Mouse (Mus musculus): ENCODE results near the gene Samd4. TPM values are rescaled to one million over a fixed set of nuclear protein-coding genes. Genes with fewer than 3 reads are reported as not detected.

Samd4 gene
- total RNA-seq, 2 experiments from 2014 or later, result 50.6 to 52.6 TPM

GRCm38 (mm10) chr14:46915555-46915954 is 32.9 kb downstream of the Samd4 start:
- Histone ChIP-seq H3K4me3 (no peak overlapping the region), H3K27ac (peak overlapping the region; percentile 46)
- DNase-seq, result no peak
- no peak for TF ChIP-seq CTCF (IDR thresholded peaks at IDR 0.05)
- intact Hi-C loops (cut with DNase I), result no loop called here

- TF ChIP-seq CTCF (IDR thresholded peaks at IDR 0.05), result no peak
- no peak overlapping the region for H3K4me3 ChIP-seq
- intact Hi-C loops (cut with DNase I), result no loop called here
- H3K27ac ChIP-seq, result no peak overlapping the region
- no peak for DNase-seq
Observed at GRCm38 (mm10) chr14:46916581-46916980, 33.9 kb downstream of the Samd4 start.

- no peak overlapping the region for H3K27ac ChIP-seq
- DNase-seq, result no peak
- H3K4me3 ChIP-seq, result no peak overlapping the region
- intact Hi-C loops (cut with DNase I), result no loop called here
- no peak for TF ChIP-seq CTCF (IDR thresholded peaks at IDR 0.05)
Observed at GRCm38 (mm10) chr14:46917136-46917535, 34.5 kb downstream of the Samd4 start.

- Histone ChIP-seq H3K27ac (no peak overlapping the region), H3K4me3 (no peak overlapping the region)
- TF ChIP-seq CTCF (IDR thresholded peaks at IDR 0.05), result no peak
- no peak for DNase-seq
- intact Hi-C loops (cut with DNase I), result no loop called here
Observed at GRCm38 (mm10) chr14:46917581-46917980, 34.9 kb downstream of the Samd4 start.

- intact Hi-C loops (cut with DNase I), result loop anchor here (5.0 kb wide), 1 partner anchor 33 kb away; no protein-coding TSS in a partner anchor
- no peak for TF ChIP-seq CTCF (IDR thresholded peaks at IDR 0.05)
- DNase-seq, result no peak
- 0 out of 2 replicates have a peak overlapping the region, but pooled peaks have one; percentile 24 for H3K27ac ChIP-seq
- H3K4me3 ChIP-seq, result no peak overlapping the region
Observed at GRCm38 (mm10) chr14:46920496-46920895, 37.8 kb downstream of the Samd4 start.

GRCm38 (mm10) chr14:46921178-46921975 is 38.7 kb downstream of the Samd4 start:
- no peak for TF ChIP-seq CTCF (IDR thresholded peaks at IDR 0.05)
- H3K27ac ChIP-seq, result 0 out of 2 replicates have a peak overlapping the region, but pooled peaks have one; percentile 0

GRCm38 (mm10) chr14:46923931-46924330 is 41.3 kb downstream of the Samd4 start:
- Histone ChIP-seq H3K4me3 (peak overlapping the region; percentile 28; the same call in 1 of the 2 replicates), H3K27ac (peak overlapping the region; percentile 85)
- no peak for TF ChIP-seq CTCF (IDR thresholded peaks at IDR 0.05)
- peak; percentile 48 for DNase-seq
- intact Hi-C loops (cut with DNase I), result loop anchor here (5.0 kb wide), 1 partner anchor 37 kb away; no protein-coding TSS in a partner anchor

More at GRCm38 (mm10) chr14:46921178-46921975, 38.7 kb downstream of the Samd4 start:
- intact Hi-C loops (cut with DNase I), result loop anchor here (5.0 kb wide), 1 partner anchor 34 kb away; no protein-coding TSS in a partner anchor
- H3K4me3 ChIP-seq, result no peak overlapping the region
- DNase-seq, result no peak

GRCm38 (mm10) chr14:46924422-46924821 is 41.8 kb downstream of the Samd4 start:
- Histone ChIP-seq H3K27ac (peak overlapping the region; percentile 85), H3K4me3 (no peak overlapping the region)
- no peak for TF ChIP-seq CTCF (IDR thresholded peaks at IDR 0.05)
- DNase-seq, result peak; percentile 50
- intact Hi-C loops (cut with DNase I), result loop anchor here (5.0 kb wide), 1 partner anchor 37 kb away; no protein-coding TSS in a partner anchor

GRCm38 (mm10) chr14:46928556-46928955 is 45.9 kb downstream of the Samd4 start:
- H3K27ac ChIP-seq, result no peak overlapping the region
- intact Hi-C loops (cut with DNase I), result no loop called here
- no peak for DNase-seq
- no peak overlapping the region for H3K4me3 ChIP-seq
- TF ChIP-seq CTCF (IDR thresholded peaks at IDR 0.05), result no peak

GRCm38 (mm10) chr14:46932121-46932520 is 49.5 kb downstream of the Samd4 start:
- no peak for TF ChIP-seq CTCF (IDR thresholded peaks at IDR 0.05)
- intact Hi-C loops (cut with DNase I), result no loop called here
- peak overlapping the region; percentile 10; the same call in 1 of the 2 replicates for H3K27ac ChIP-seq
- no peak overlapping the region for H3K4me3 ChIP-seq
- no peak for DNase-seq

GRCm38 (mm10) chr14:46932708-46933107 is 50.1 kb downstream of the Samd4 start:
- no peak for TF ChIP-seq CTCF (IDR thresholded peaks at IDR 0.05)
- DNase-seq, result no peak
- Histone ChIP-seq H3K27ac (peak overlapping the region; percentile 10; the same call in 1 of the 2 replicates), H3K4me3 (no peak overlapping the region)
- intact Hi-C loops (cut with DNase I), result no loop called here

- no peak for TF ChIP-seq CTCF (IDR thresholded peaks at IDR 0.05)
- Histone ChIP-seq H3K27ac (peak overlapping the region; percentile 86), H3K4me3 (no peak overlapping the region)
- intact Hi-C loops (cut with DNase I), result no loop called here
- DNase-seq, result no peak
Observed at GRCm38 (mm10) chr14:46941077-46941476, 58.4 kb downstream of the Samd4 start.

Measured in gastrocnemius, adult 2 months (tissue).